Comparison of ENCODE assay signal across 19 mouse cellular contexts in genomic region chr5:122405537-122405936, GRCm38 (mm10). TPM values are rescaled to one million over a fixed set of nuclear protein-coding genes. Genes with fewer than 3 reads are reported as not detected.
A peak's percentile ranks its signal among the peaks of the same experiment; 100 is the strongest.
DNase-seq lines count a peak whose midpoint lies in the region; ATAC-seq and TF ChIP-seq lines count a peak whose summit lies in the region.
"Had no signal": no experiment of that assay in that cellular context is flagged by ENCODE, and none has a peak within 500 bp of the region (broad histone marks: within the 10 kb centered on the region; RNA-seq: fewer than 3 reads in every experiment).

No protein-coding gene starts in this region.

- 0 out of 2 replicates have a peak, but pooled peaks have one; percentile 13 for TF ChIP-seq POLR2A in bone marrow, adult 2 months (IDR thresholded peaks at IDR 0.05; ENCODE audit: borderline replicate concordance, control insufficient read depth, low read depth, low read length)

- H3K36me3 ChIP-seq in liver, embryonic 15.5 days (replicated peaks): peaks cover 84% of the 10 kb centered on the region
- H3K36me3 ChIP-seq in liver, postnatal 0 days (replicated peaks; ENCODE audit: insufficient read depth, low read length): peaks cover 59% of the 10 kb centered on the region
- peaks cover 42% of the 10 kb centered on the region for H3K36me3 ChIP-seq in liver, embryonic 11.5 days (ENCODE audit: control insufficient read depth, insufficient read depth, low read length)

- 78% methylated on average over 10 of the region's 10 CpGs for WGBS in liver, embryonic 15.5 days (ENCODE audit: insufficient replicate concordance)
- WGBS in liver, postnatal 0 days (ENCODE audit: insufficient replicate concordance): 79% methylated on average over 10 of the region's 10 CpGs
- WGBS in liver, embryonic 11.5 days: 86% methylated on average over 10 of the region's 10 CpGs
- 95% methylated on average over 10 of the region's 10 CpGs for WGBS in bone marrow, adult 2 months

- no peak for TF ChIP-seq EP300 in liver, postnatal 0 days (IDR thresholded peaks at IDR 0.05; ENCODE audit: low read depth)

- H3K27me3 ChIP-seq in liver, embryonic 15.5 days: no peaks in the 10 kb centered on the region
- no peaks in the 10 kb centered on the region for H3K27me3 ChIP-seq in liver, postnatal 0 days (ENCODE audit: insufficient read depth, low read length)
- no peaks in the 10 kb centered on the region for H3K27me3 ChIP-seq in liver, embryonic 11.5 days (replicated peaks; ENCODE audit: control insufficient read depth, insufficient read depth, low read length)
- H3K27me3 ChIP-seq: embryonic facial prominence, embryonic 12.5 days; forebrain, embryonic 13.5 days; forebrain, embryonic 15.5 days had no signal

- no peak overlapping the region for H3K4me3 ChIP-seq in liver, embryonic 15.5 days (replicated peaks)
- no peak overlapping the region for H3K4me3 ChIP-seq in liver, postnatal 0 days (ENCODE audit: low read depth, low read length)
- no peak overlapping the region for H3K4me3 ChIP-seq in liver, embryonic 11.5 days (ENCODE audit: low read depth, low read length)
- H3K4me3 ChIP-seq in bone marrow, adult 2 months (replicated peaks; ENCODE audit: control insufficient read depth, low read depth, low read length): no peak overlapping the region
- H3K4me3 ChIP-seq: embryonic facial prominence, embryonic 10.5 days; embryonic facial prominence, embryonic 12.5 days; forebrain, embryonic 13.5 days; forebrain, embryonic 15.5 days had no signal

- no peak for DNase-seq in liver
- no peak for DNase-seq in liver, postnatal 0 days
- no peak for DNase-seq in liver, embryonic 11.5 days (ENCODE audit: low spot score)
- no peak for DNase-seq in right cerebral cortex, postnatal 14 days
- DNase-seq: adrenal gland, adult 2 months; adrenal gland, postnatal 10 days; adrenal gland, postnatal 25 days; cerebellum, adult 11-12 months; cerebellum, adult 2 months; cerebellum, adult 9-10 months; cerebellum, postnatal 10 days; forebrain, postnatal 0 days had no signal

- no peaks in the 10 kb centered on the region for H3K9me3 ChIP-seq in liver, embryonic 15.5 days (replicated peaks)
- no peaks in the 10 kb centered on the region for H3K9me3 ChIP-seq in liver, postnatal 0 days (ENCODE audit: low read length)
- no peaks in the 10 kb centered on the region for H3K9me3 ChIP-seq in liver, embryonic 11.5 days (ENCODE audit: control insufficient read depth, low read length)
- H3K9me3 ChIP-seq: embryonic facial prominence, embryonic 12.5 days; forebrain, embryonic 13.5 days; forebrain, embryonic 15.5 days had no signal

- no peak overlapping the region for H3K4me2 ChIP-seq in liver, embryonic 15.5 days
- H3K4me2 ChIP-seq in liver, postnatal 0 days (ENCODE audit: low read depth, low read length): no peak overlapping the region
- no peak overlapping the region for H3K4me2 ChIP-seq in liver, embryonic 11.5 days
- H3K4me2 ChIP-seq: embryonic facial prominence, embryonic 12.5 days; forebrain, embryonic 13.5 days; forebrain, embryonic 15.5 days had no signal

- no peak overlapping the region for H3K27ac ChIP-seq in liver, embryonic 15.5 days (replicated peaks)
- H3K27ac ChIP-seq in liver, postnatal 0 days (ENCODE audit: low read depth): no peak overlapping the region
- no peak overlapping the region for H3K27ac ChIP-seq in liver, embryonic 11.5 days (ENCODE audit: low read depth, low read length)
- H3K27ac ChIP-seq in bone marrow, adult 2 months (ENCODE audit: control insufficient read depth, insufficient read depth, low read depth, low read length, poor library complexity): no peak overlapping the region
- H3K27ac ChIP-seq: embryonic facial prominence, embryonic 10.5 days; embryonic facial prominence, embryonic 12.5 days; forebrain, embryonic 13.5 days; forebrain, embryonic 15.5 days had no signal

- TF ChIP-seq CTCF in liver, postnatal 0 days (IDR thresholded peaks at IDR 0.05; ENCODE audit: low read depth): no peak
- TF ChIP-seq CTCF in bone marrow, adult 2 months (IDR thresholded peaks at IDR 0.05; ENCODE audit: control insufficient read depth, insufficient read depth, low read length): no peak

- H3K4me1 ChIP-seq in liver, embryonic 15.5 days (replicated peaks): 0 out of 2 replicates have a peak, but pooled peaks cover 6% of the 10 kb centered on the region
- peaks cover 1% of the 10 kb centered on the region for H3K4me1 ChIP-seq in liver, postnatal 0 days (ENCODE audit: insufficient read depth)
- no peaks in the 10 kb centered on the region for H3K4me1 ChIP-seq in liver, embryonic 11.5 days (replicated peaks; ENCODE audit: control insufficient read depth, insufficient read depth, low read length)
- no peaks in the 10 kb centered on the region; the same call in 1 of the 2 replicates for H3K4me1 ChIP-seq in bone marrow, adult 2 months (ENCODE audit: control insufficient read depth, insufficient read depth, low read length)
- H3K4me1 ChIP-seq: embryonic facial prominence, embryonic 10.5 days; embryonic facial prominence, embryonic 12.5 days; forebrain, embryonic 13.5 days had no signal

- ATAC-seq in liver, embryonic 15.5 days (ENCODE audit: insufficient read depth): peak; percentile 66; the same call in 1 of the 2 replicates
- peak; percentile 60 for ATAC-seq in liver, postnatal 0 days
- ATAC-seq in liver, embryonic 11.5 days (replicated peaks; ENCODE audit: low FRiP score): no peak
- 0 out of 2 replicates have a peak, but pooled peaks have one; percentile 12 for ATAC-seq in megakaryocyte-erythroid progenitor cell, adult 5-6 weeks (replicated peaks; ENCODE audit: low FRiP score, low TSS enrichment, poor library complexity, severe bottlenecking)
- ATAC-seq: forebrain, embryonic 13.5 days; forebrain, embryonic 15.5 days; forebrain, postnatal 0 days had no signal

- no peak overlapping the region for H3K9ac ChIP-seq in liver, embryonic 15.5 days
- no peak overlapping the region for H3K9ac ChIP-seq in liver, postnatal 0 days (replicated peaks)
- H3K9ac ChIP-seq in liver, embryonic 11.5 days (ENCODE audit: low read depth, low read length): no peak overlapping the region
- H3K9ac ChIP-seq: embryonic facial prominence, embryonic 12.5 days; forebrain, embryonic 13.5 days; forebrain, embryonic 15.5 days; forebrain, postnatal 0 days had no signal

RNA-seq across cellular contexts. Expression of gene Arpc3, which starts 13.9 kb away (rescaled TPM):
- polyA plus RNA-seq in liver, embryonic 15.5 days (2015; fragmentation: Nextera tagmentation; extraction: Ambion mirVana): 80.7 and 105 TPM in 2 replicates
- 79.7 and 86.6 TPM in 2 replicates for polyA plus RNA-seq in liver, postnatal 0 days (2015; fragmentation: Nextera tagmentation; extraction: Ambion mirVana)
- 122 and 125 TPM in 2 replicates for polyA plus RNA-seq in liver, embryonic 11.5 days (2014; fragmentation: Nextera tagmentation; extraction: Ambion mirVana)
- 280 and 397 TPM in 2 replicates for polyA plus RNA-seq in bone marrow, adult 2 months (2011; ENCODE audit: insufficient read depth, insufficient read length, low replicate concordance, missing spikeins)
- 195 and 370 TPM in 2 replicates for total RNA-seq in megakaryocyte-erythroid progenitor cell, adult 5-6 weeks (2014; fragmentation: Nextera tagmentation)
- 859 and 924 TPM in 2 replicates for total RNA-seq in megakaryocyte-erythroid progenitor cell, adult 5-6 weeks (2017)

RNA-seq across cellular contexts. Expression of gene Anapc7, which starts 16.0 kb away (rescaled TPM):
- polyA plus RNA-seq in liver, embryonic 15.5 days (2015; fragmentation: Nextera tagmentation; extraction: Ambion mirVana): 14.4 and 17.2 TPM in 2 replicates
- polyA plus RNA-seq in liver, postnatal 0 days (2015; fragmentation: Nextera tagmentation; extraction: Ambion mirVana): 11.0 and 11.8 TPM in 2 replicates
- polyA plus RNA-seq in liver, embryonic 11.5 days (2014; fragmentation: Nextera tagmentation; extraction: Ambion mirVana): 27.0 and 27.4 TPM in 2 replicates
- polyA plus RNA-seq in bone marrow, adult 2 months (2011; ENCODE audit: insufficient read depth, insufficient read length, low replicate concordance, missing spikeins): 17.7 and 17.8 TPM in 2 replicates
- total RNA-seq in megakaryocyte-erythroid progenitor cell, adult 5-6 weeks (2014; fragmentation: Nextera tagmentation): 27.5 and 42.7 TPM in 2 replicates
- total RNA-seq in megakaryocyte-erythroid progenitor cell, adult 5-6 weeks (2017): 24.3 and 35.3 TPM in 2 replicates

RNA-seq across cellular contexts. Expression of gene Fam216a, which starts 33.4 kb away (rescaled TPM):
- 16.9 and 19.1 TPM in 2 replicates for polyA plus RNA-seq in liver, embryonic 15.5 days (2015; fragmentation: Nextera tagmentation; extraction: Ambion mirVana)
- polyA plus RNA-seq in liver, postnatal 0 days (2015; fragmentation: Nextera tagmentation; extraction: Ambion mirVana): 9.8 and 10.3 TPM in 2 replicates
- 50.7 and 52.1 TPM in 2 replicates for polyA plus RNA-seq in liver, embryonic 11.5 days (2014; fragmentation: Nextera tagmentation; extraction: Ambion mirVana)
- 14.6 and 16.4 TPM in 2 replicates for polyA plus RNA-seq in bone marrow, adult 2 months (2011; ENCODE audit: insufficient read depth, insufficient read length, low replicate concordance, missing spikeins)
- total RNA-seq in megakaryocyte-erythroid progenitor cell, adult 5-6 weeks (2014; fragmentation: Nextera tagmentation): 33.8 and 37.3 TPM in 2 replicates
- total RNA-seq in megakaryocyte-erythroid progenitor cell, adult 5-6 weeks (2017): 61.3 and 67.8 TPM in 2 replicates

RNA-seq across cellular contexts. Expression of gene Gpn3, which starts 33.9 kb away (rescaled TPM):
- polyA plus RNA-seq in liver, embryonic 15.5 days (2015; fragmentation: Nextera tagmentation; extraction: Ambion mirVana): 48.7 and 53.5 TPM in 2 replicates
- 25.2 and 26.7 TPM in 2 replicates for polyA plus RNA-seq in liver, postnatal 0 days (2015; fragmentation: Nextera tagmentation; extraction: Ambion mirVana)
- 112 and 114 TPM in 2 replicates for polyA plus RNA-seq in liver, embryonic 11.5 days (2014; fragmentation: Nextera tagmentation; extraction: Ambion mirVana)
- 12.9 and 16.1 TPM in 2 replicates for polyA plus RNA-seq in bone marrow, adult 2 months (2011; ENCODE audit: insufficient read depth, insufficient read length, low replicate concordance, missing spikeins)
- total RNA-seq in megakaryocyte-erythroid progenitor cell, adult 5-6 weeks (2014; fragmentation: Nextera tagmentation): 61.2 and 93.3 TPM in 2 replicates
- total RNA-seq in megakaryocyte-erythroid progenitor cell, adult 5-6 weeks (2017): 61.5 and 75.8 TPM in 2 replicates

RNA-seq across cellular contexts. Expression of gene Vps29, which starts 51.4 kb away (rescaled TPM):
- polyA plus RNA-seq in liver, embryonic 15.5 days (2015; fragmentation: Nextera tagmentation; extraction: Ambion mirVana): 87.8 and 103 TPM in 2 replicates
- polyA plus RNA-seq in liver, postnatal 0 days (2015; fragmentation: Nextera tagmentation; extraction: Ambion mirVana): 93.1 and 104 TPM in 2 replicates
- 204 and 211 TPM in 2 replicates for polyA plus RNA-seq in liver, embryonic 11.5 days (2014; fragmentation: Nextera tagmentation; extraction: Ambion mirVana)
- 32.0 and 34.8 TPM in 2 replicates for polyA plus RNA-seq in bone marrow, adult 2 months (2011; ENCODE audit: insufficient read depth, insufficient read length, low replicate concordance, missing spikeins)
- total RNA-seq in megakaryocyte-erythroid progenitor cell, adult 5-6 weeks (2014; fragmentation: Nextera tagmentation): 86.2 and 88.4 TPM in 2 replicates
- total RNA-seq in megakaryocyte-erythroid progenitor cell, adult 5-6 weeks (2017): 45.5 and 93.0 TPM in 2 replicates
